ENCODE assay signal across 8 mouse cellular contexts in the genomic region with DNA sequence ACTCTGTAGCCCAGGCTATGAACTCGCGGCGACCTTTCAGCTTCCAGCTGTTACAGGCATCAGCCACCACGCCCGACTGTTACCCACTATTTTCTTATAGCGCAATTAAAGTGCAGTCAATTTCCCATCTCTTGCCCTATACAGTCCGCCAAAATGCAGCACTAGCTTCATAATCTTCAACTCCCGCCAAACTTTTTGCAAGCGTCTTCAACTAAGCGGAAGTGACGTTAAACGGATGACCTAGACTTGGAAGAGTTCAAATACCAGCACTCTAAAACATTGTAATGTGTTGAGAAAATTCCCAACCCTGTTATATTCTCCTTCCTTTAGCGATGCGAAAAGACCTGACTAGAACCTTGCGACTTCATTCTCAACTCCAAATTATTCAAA. TPM values are rescaled to one million over a fixed set of nuclear protein-coding genes. Genes with fewer than 3 reads are reported as not detected.
DNase-seq lines count a peak whose midpoint lies in the region; ATAC-seq and TF ChIP-seq lines count a peak whose summit lies in the region.

No protein-coding gene starts in this region.

- peak overlapping the region; percentile 94 for H3K27ac ChIP-seq in layer of hippocampus, adult 2 months
- peak overlapping the region; percentile 71 for H3K27ac ChIP-seq in intestine, postnatal 0 days (ENCODE audit: low read depth, low read length)
- H3K27ac ChIP-seq in liver, postnatal 0 days (ENCODE audit: low read depth), result peak overlapping the region; percentile 83
- peak overlapping the region; percentile 83; the same call in 1 of the 2 replicates for H3K27ac ChIP-seq in neural tube, embryonic 14.5 days (ENCODE audit: low read depth, low read length)

- H3K36me3 ChIP-seq in intestine, postnatal 0 days (ENCODE audit: control insufficient read depth, insufficient read depth), result no peaks in the 10 kb centered on the region
- no peaks in the 10 kb centered on the region for H3K36me3 ChIP-seq in liver, postnatal 0 days (replicated peaks; ENCODE audit: insufficient read depth, low read length)
- no peaks in the 10 kb centered on the region for H3K36me3 ChIP-seq in neural tube, embryonic 14.5 days (ENCODE audit: control insufficient read depth, insufficient read depth, low read length)

- H3K4me1 ChIP-seq in intestine, postnatal 0 days (replicated peaks; ENCODE audit: control insufficient read depth, insufficient read depth, low read length), result no peaks in the 10 kb centered on the region
- H3K4me1 ChIP-seq in liver, postnatal 0 days (ENCODE audit: insufficient read depth), result peaks cover 9% of the 10 kb centered on the region
- peaks cover 6% of the 10 kb centered on the region for H3K4me1 ChIP-seq in neural tube, embryonic 14.5 days (ENCODE audit: control insufficient read depth, insufficient read depth, low read length)

- peak in 1 of 2 experiments; percentile 62 for DNase-seq in layer of hippocampus, adult 2 months (ENCODE audit: low spot score in 2 of 2)
- no peak for DNase-seq in layer of hippocampus, adult 18-20 months (ENCODE audit: low spot score in 2 of 2)
- DNase-seq in cerebellum, adult 18-20 months, result peak; percentile 63 to 64
- DNase-seq in frontal cortex, adult 2 months (ENCODE audit: extremely low spot score in 1 of 2, low spot score in 1 of 2), result peak; percentile 57 to 80
- DNase-seq in liver, postnatal 0 days, result peak; percentile 53
- DNase-seq in thymus, postnatal 4 days, result peak; percentile 52

- no peak overlapping the region for H3K9ac ChIP-seq in intestine, postnatal 0 days (ENCODE audit: low read depth, low read length)
- H3K9ac ChIP-seq in liver, postnatal 0 days (replicated peaks), result peak overlapping the region; percentile 60
- no peak overlapping the region for H3K9ac ChIP-seq in neural tube, embryonic 14.5 days (replicated peaks; ENCODE audit: low read depth, low read length)

- H3K9me3 ChIP-seq in intestine, postnatal 0 days (ENCODE audit: control insufficient read depth), result no peaks in the 10 kb centered on the region
- no peaks in the 10 kb centered on the region for H3K9me3 ChIP-seq in liver, postnatal 0 days (ENCODE audit: low read length)
- H3K9me3 ChIP-seq in neural tube, embryonic 14.5 days (ENCODE audit: control insufficient read depth, low read length), result no peaks in the 10 kb centered on the region

- TF ChIP-seq CTCF in layer of hippocampus, adult 2 months (conservative IDR thresholded peaks at IDR 0.05), result no peak
- no peak for TF ChIP-seq CTCF in intestine, postnatal 0 days (IDR thresholded peaks at IDR 0.05; ENCODE audit: low read depth)
- TF ChIP-seq CTCF in liver, postnatal 0 days (IDR thresholded peaks at IDR 0.05; ENCODE audit: low read depth), result no peak

- WGBS in intestine, postnatal 0 days, result under 1% methylated on average over 15 of the region's 15 CpGs
- under 1% methylated on average over 15 of the region's 15 CpGs for WGBS in liver, postnatal 0 days (ENCODE audit: insufficient replicate concordance)
- WGBS in neural tube, embryonic 14.5 days, result under 1% methylated on average over 15 of the region's 15 CpGs

- TF ChIP-seq EP300 in liver, postnatal 0 days (IDR thresholded peaks at IDR 0.05; ENCODE audit: low read depth), result peak; percentile 59; the same call in 1 of the 2 replicates

- peak overlapping the region; percentile 75 for H3K4me2 ChIP-seq in intestine, postnatal 0 days (replicated peaks; ENCODE audit: low read depth)
- H3K4me2 ChIP-seq in liver, postnatal 0 days (ENCODE audit: low read depth, low read length), result peak overlapping the region; percentile 77
- H3K4me2 ChIP-seq in neural tube, embryonic 14.5 days (ENCODE audit: low read depth, low read length), result peak overlapping the region; percentile 58

- H3K4me3 ChIP-seq in layer of hippocampus, adult 2 months, result peak overlapping the region; percentile 86
- H3K4me3 ChIP-seq in intestine, postnatal 0 days (ENCODE audit: low read depth, low read length), result peak overlapping the region; percentile 90
- H3K4me3 ChIP-seq in liver, postnatal 0 days (ENCODE audit: low read depth, low read length), result peak overlapping the region; percentile 69
- peak overlapping the region; percentile 94 for H3K4me3 ChIP-seq in neural tube, embryonic 14.5 days (ENCODE audit: low read depth, low read length)

- peak; percentile 6; the same call in 1 of the 2 replicates for ATAC-seq in intestine, postnatal 0 days
- peak; percentile 16 for ATAC-seq in liver, postnatal 0 days
- ATAC-seq in neural tube, embryonic 14.5 days (ENCODE audit: low read depth), result peak; percentile 16

- no peaks in the 10 kb centered on the region for H3K27me3 ChIP-seq in intestine, postnatal 0 days (replicated peaks; ENCODE audit: control insufficient read depth, insufficient read depth, low read length)
- no peaks in the 10 kb centered on the region for H3K27me3 ChIP-seq in liver, postnatal 0 days (ENCODE audit: insufficient read depth, low read length)
- no peaks in the 10 kb centered on the region for H3K27me3 ChIP-seq in neural tube, embryonic 14.5 days (ENCODE audit: control insufficient read depth, insufficient read depth, low read length)

RNA-seq across cellular contexts. Expression of a gene that starts 0.6 kb away (rescaled TPM):
- 1 to 10 TPM; 6.6 to 7.2 TPM for total RNA-seq in layer of hippocampus, adult 2 months (2021)
- 1 to 10 TPM; 6.9 to 7.0 TPM for total RNA-seq in layer of hippocampus, adult 18-20 months (2021)
- polyA plus RNA-seq in frontal cortex, adult 2 months (2012; rRNA removed), result 5.7 and 6.1 TPM in 2 replicates
- 1.4 and 2.2 TPM in 2 replicates for polyA plus RNA-seq in intestine, postnatal 0 days (2015; fragmentation: Nextera tagmentation; extraction: Ambion mirVana)
- 1.2 and 1.3 TPM in 2 replicates for polyA plus RNA-seq in liver, postnatal 0 days (2015; fragmentation: Nextera tagmentation; extraction: Ambion mirVana)
- 4.1 and 4.3 TPM in 2 replicates for polyA plus RNA-seq in neural tube, embryonic 14.5 days (2014; fragmentation: Nextera tagmentation; extraction: Ambion mirVana)

RNA-seq across cellular contexts. Expression of a gene that starts 0.9 kb away (rescaled TPM):
- 100 to 1,000 TPM; 239 to 263 TPM for total RNA-seq in layer of hippocampus, adult 2 months (2021)
- total RNA-seq in layer of hippocampus, adult 18-20 months (2021), result 100 to 1,000 TPM; 206 to 228 TPM
- 352 and 375 TPM in 2 replicates for polyA plus RNA-seq in frontal cortex, adult 2 months (2012; rRNA removed)
- 28.4 and 31.5 TPM in 2 replicates for polyA plus RNA-seq in intestine, postnatal 0 days (2015; fragmentation: Nextera tagmentation; extraction: Ambion mirVana)
- polyA plus RNA-seq in liver, postnatal 0 days (2015; fragmentation: Nextera tagmentation; extraction: Ambion mirVana), result 21.7 and 22.6 TPM in 2 replicates
- polyA plus RNA-seq in neural tube, embryonic 14.5 days (2014; fragmentation: Nextera tagmentation; extraction: Ambion mirVana), result 93.1 and 111 TPM in 2 replicates

Comparison
In these comparisons a context has a peak if more than half of its experiments do, and no peak if none do; other contexts are left out.
1. DNase-seq: peak in cerebellum, adult 18-20 months (2 of 2), frontal cortex, adult 2 months (2 of 2), liver, postnatal 0 days (single experiment) and thymus, postnatal 4 days (single experiment); none in layer of hippocampus, adult 18-20 months (0 of 2).
2. Peak in every context shown above with its lines, with median percentiles within 50 percentile points of each other: H3K27ac ChIP-seq, H3K4me3 ChIP-seq, ATAC-seq and H3K4me2 ChIP-seq.